Mouse (Mus musculus): ENCODE data around the gene Ntng1. TPM values are rescaled to one million over a fixed set of nuclear protein-coding genes. Genes with fewer than 3 reads are reported as not detected.

Ntng1 gene
- polyA plus RNA-seq, 2 experiments, result 5.7 to 7.4 TPM

GRCm38 (mm10) chr3:109971465-109971864, 172.3 kb downstream of the Ntng1 start:
- Histone ChIP-seq H3K36me3 (ENCODE audit: control insufficient read depth, insufficient read depth, low read length) (no peaks in the 10 kb centered on the region), H3K27ac (replicated peaks; ENCODE audit: low read depth, low read length) (no peak overlapping the region), H3K9ac (ENCODE audit: low read depth, low read length, severe bottlenecking) (no peak overlapping the region), H3K4me2 (replicated peaks; ENCODE audit: low read depth, low read length, severe bottlenecking) (no peak overlapping the region), H3K9me3 (ENCODE audit: control insufficient read depth, low read length) (no peaks in the 10 kb centered on the region), H3K4me1 (ENCODE audit: control insufficient read depth, insufficient read depth, low read length) (no peaks in the 10 kb centered on the region), H3K4me3 (replicated peaks; ENCODE audit: low read length) (no peak overlapping the region), H3K27me3 (ENCODE audit: control insufficient read depth, insufficient read depth, low read length) (no peaks in the 10 kb centered on the region)
- DNase-seq (ENCODE audit: low spot score) (no peak), ATAC-seq (ENCODE audit: low FRiP score, low read depth) (no peak)
- TF ChIP-seq POLR2A (IDR thresholded peaks at IDR 0.05; ENCODE audit: borderline replicate concordance, extremely low read depth, insufficient read depth, insufficient read length), result no peak
- WGBS, result 75% methylated on average over 1 of the region's 1 CpGs

DNA sequence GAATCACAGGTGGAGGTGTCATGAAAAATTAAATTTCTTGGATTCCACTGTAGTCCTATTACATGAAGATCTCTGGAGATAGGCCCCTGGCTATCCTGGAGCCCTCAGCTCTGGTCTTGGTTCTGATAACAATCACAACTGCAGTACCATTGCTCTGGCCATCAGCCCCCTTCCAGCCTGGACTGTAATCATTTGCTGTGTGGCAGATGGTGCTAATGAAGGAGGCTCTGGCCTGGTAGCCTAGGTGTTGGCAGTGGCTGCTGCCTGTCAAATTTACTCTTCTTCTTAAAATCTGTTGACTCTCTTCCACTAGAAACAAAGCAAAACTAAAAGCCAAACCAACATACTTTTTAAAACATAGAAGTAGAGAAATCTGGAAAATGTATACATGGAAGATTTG, 173.6 kb downstream of the Ntng1 start:
- no peaks in the 10 kb centered on the region for H3K4me1 ChIP-seq (ENCODE audit: control insufficient read depth, insufficient read depth, low read length)
- ATAC-seq (ENCODE audit: low FRiP score, low read depth) (no peak), DNase-seq (ENCODE audit: low spot score) (no peak)
- H3K27ac ChIP-seq (replicated peaks; ENCODE audit: low read depth, low read length), result no peak overlapping the region
- H3K4me3 ChIP-seq (replicated peaks; ENCODE audit: low read length), result no peak overlapping the region
- no peak overlapping the region for H3K4me2 ChIP-seq (replicated peaks; ENCODE audit: low read depth, low read length, severe bottlenecking)
- H3K36me3 ChIP-seq (ENCODE audit: control insufficient read depth, insufficient read depth, low read length), result no peaks in the 10 kb centered on the region
- no peaks in the 10 kb centered on the region for H3K9me3 ChIP-seq (ENCODE audit: control insufficient read depth, low read length)
- TF ChIP-seq POLR2A (IDR thresholded peaks at IDR 0.05; ENCODE audit: borderline replicate concordance, extremely low read depth, insufficient read depth, insufficient read length), result no peak
- no peaks in the 10 kb centered on the region for H3K27me3 ChIP-seq (ENCODE audit: control insufficient read depth, insufficient read depth, low read length)
- H3K9ac ChIP-seq (ENCODE audit: low read depth, low read length, severe bottlenecking), result no peak overlapping the region

GRCm38 (mm10) chr3:109962631-109963030, 181.2 kb downstream of the Ntng1 start:
- Histone ChIP-seq H3K27ac (replicated peaks; ENCODE audit: low read depth, low read length) (no peak overlapping the region), H3K36me3 (ENCODE audit: control insufficient read depth, insufficient read depth, low read length) (no peaks in the 10 kb centered on the region), H3K4me1 (ENCODE audit: control insufficient read depth, insufficient read depth, low read length) (no peaks in the 10 kb centered on the region), H3K9ac (ENCODE audit: low read depth, low read length, severe bottlenecking) (no peak overlapping the region), H3K4me3 (replicated peaks; ENCODE audit: low read length) (no peak overlapping the region), H3K9me3 (ENCODE audit: control insufficient read depth, low read length) (no peaks in the 10 kb centered on the region), H3K4me2 (replicated peaks; ENCODE audit: low read depth, low read length, severe bottlenecking) (no peak overlapping the region), H3K27me3 (ENCODE audit: control insufficient read depth, insufficient read depth, low read length) (no peaks in the 10 kb centered on the region)
- TF ChIP-seq POLR2A (IDR thresholded peaks at IDR 0.05; ENCODE audit: borderline replicate concordance, extremely low read depth, insufficient read depth, insufficient read length), result no peak
- DNase-seq (ENCODE audit: low spot score) (no peak), ATAC-seq (ENCODE audit: low FRiP score, low read depth) (no peak)
- whole genome bisulfite sequencing, result 86% methylated on average over 2 of the region's 2 CpGs

DNA sequence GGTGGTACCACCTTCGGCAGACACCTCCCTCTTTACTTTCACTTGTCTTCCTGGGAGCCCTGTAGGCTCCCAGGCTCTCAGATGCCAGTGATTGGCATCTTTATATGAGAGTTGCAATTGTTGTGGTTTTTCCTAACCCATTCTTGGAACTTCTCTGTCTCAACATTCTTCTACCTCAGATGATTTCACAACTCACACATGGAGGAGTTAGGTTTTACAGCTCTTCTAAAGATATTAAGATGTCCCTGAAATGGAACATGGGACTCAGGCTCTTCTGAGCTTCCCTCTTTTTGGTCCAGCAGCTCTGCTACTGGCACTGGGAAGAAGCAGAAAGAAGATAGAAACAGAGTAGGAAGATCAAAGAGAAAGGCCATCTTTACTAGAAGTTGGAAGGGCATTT, 200.9 kb downstream of the Ntng1 start:
- Histone ChIP-seq H3K9ac (ENCODE audit: low read depth, low read length, severe bottlenecking) (no peak overlapping the region), H3K9me3 (ENCODE audit: control insufficient read depth, low read length) (no peaks in the 10 kb centered on the region), H3K27ac (replicated peaks; ENCODE audit: low read depth, low read length) (no peak overlapping the region), H3K4me2 (replicated peaks; ENCODE audit: low read depth, low read length, severe bottlenecking) (no peak overlapping the region), H3K27me3 (ENCODE audit: control insufficient read depth, insufficient read depth, low read length) (no peaks in the 10 kb centered on the region), H3K36me3 (ENCODE audit: control insufficient read depth, insufficient read depth, low read length) (no peaks in the 10 kb centered on the region), H3K4me1 (ENCODE audit: control insufficient read depth, insufficient read depth, low read length) (peaks cover 4% of the 10 kb centered on the region), H3K4me3 (replicated peaks; ENCODE audit: low read length) (no peak overlapping the region)
- ATAC-seq (ENCODE audit: low FRiP score, low read depth), result no peak
- WGBS, result 89% methylated on average over 1 of the region's 1 CpGs
- no peak for DNase-seq (ENCODE audit: low spot score)
- no peak for TF ChIP-seq POLR2A (IDR thresholded peaks at IDR 0.05; ENCODE audit: borderline replicate concordance, extremely low read depth, insufficient read depth, insufficient read length)

DNA sequence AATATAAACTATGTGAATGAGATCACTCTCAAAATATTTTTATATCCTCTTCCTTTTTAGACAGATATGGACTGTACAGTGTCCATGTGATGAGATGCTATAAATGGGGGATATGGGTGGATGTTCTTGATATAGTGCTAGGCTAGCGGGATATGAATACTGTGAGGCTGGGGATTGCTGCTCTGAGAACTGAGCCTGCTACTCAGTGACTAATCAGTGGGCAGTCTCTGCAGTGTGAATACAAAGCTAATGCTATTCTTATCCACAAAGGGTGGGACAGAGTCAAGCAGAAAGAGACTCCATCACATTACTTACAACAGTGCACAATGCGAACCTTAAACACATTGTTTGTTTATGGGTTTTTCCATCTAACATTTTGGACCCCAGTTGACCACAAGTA, 206.2 kb downstream of the Ntng1 start:
- Histone ChIP-seq H3K9ac (ENCODE audit: low read depth, low read length, severe bottlenecking) (no peak overlapping the region), H3K27me3 (ENCODE audit: control insufficient read depth, insufficient read depth, low read length) (no peaks in the 10 kb centered on the region), H3K4me2 (replicated peaks; ENCODE audit: low read depth, low read length, severe bottlenecking) (no peak overlapping the region), H3K36me3 (ENCODE audit: control insufficient read depth, insufficient read depth, low read length) (no peaks in the 10 kb centered on the region), H3K27ac (replicated peaks; ENCODE audit: low read depth, low read length) (no peak overlapping the region), H3K4me1 (ENCODE audit: control insufficient read depth, insufficient read depth, low read length) (peaks cover 22% of the 10 kb centered on the region), H3K4me3 (replicated peaks; ENCODE audit: low read length) (no peak overlapping the region), H3K9me3 (ENCODE audit: control insufficient read depth, low read length) (no peaks in the 10 kb centered on the region)
- TF ChIP-seq POLR2A (IDR thresholded peaks at IDR 0.05; ENCODE audit: borderline replicate concordance, extremely low read depth, insufficient read depth, insufficient read length), result no peak
- DNase-seq (ENCODE audit: low spot score), result no peak
- ATAC-seq (ENCODE audit: low FRiP score, low read depth), result no peak
- WGBS, result 91% methylated on average over 2 of the region's 2 CpGs

DNA sequence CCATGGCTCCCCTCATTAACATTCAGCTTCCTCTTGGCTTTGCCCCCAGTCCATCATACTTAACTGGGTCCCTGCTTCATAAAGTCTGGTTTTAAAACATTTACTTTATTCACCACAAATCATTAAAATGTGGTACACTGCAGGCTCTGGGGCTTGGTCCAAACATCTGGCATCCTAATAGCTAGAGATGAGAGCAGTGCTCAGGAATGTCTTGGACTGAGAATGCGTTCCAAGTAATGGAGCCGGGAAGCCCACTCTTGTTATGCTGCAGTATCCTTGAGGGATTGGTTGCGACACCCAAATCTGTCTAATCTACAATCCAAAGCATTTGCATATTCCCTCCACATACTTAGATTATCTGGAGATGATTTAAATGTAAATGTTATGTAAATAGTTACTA, 207.5 kb downstream of the Ntng1 start:
- Histone ChIP-seq H3K27ac (replicated peaks; ENCODE audit: low read depth, low read length) (no peak overlapping the region), H3K27me3 (ENCODE audit: control insufficient read depth, insufficient read depth, low read length) (no peaks in the 10 kb centered on the region), H3K4me1 (ENCODE audit: control insufficient read depth, insufficient read depth, low read length) (peaks cover 22% of the 10 kb centered on the region), H3K36me3 (ENCODE audit: control insufficient read depth, insufficient read depth, low read length) (no peaks in the 10 kb centered on the region), H3K4me2 (replicated peaks; ENCODE audit: low read depth, low read length, severe bottlenecking) (no peak overlapping the region), H3K9ac (ENCODE audit: low read depth, low read length, severe bottlenecking) (no peak overlapping the region), H3K9me3 (ENCODE audit: control insufficient read depth, low read length) (no peaks in the 10 kb centered on the region), H3K4me3 (replicated peaks; ENCODE audit: low read length) (no peak overlapping the region)
- DNase-seq (ENCODE audit: low spot score) (peak; percentile 89), ATAC-seq (ENCODE audit: low FRiP score, low read depth) (peak; percentile 88)
- TF ChIP-seq POLR2A (IDR thresholded peaks at IDR 0.05; ENCODE audit: borderline replicate concordance, extremely low read depth, insufficient read depth, insufficient read length), result no peak
- WGBS, result 19% methylated on average over 3 of the region's 3 CpGs
